Mouse (Mus musculus): ENCODE results near the gene Cpa4. TPM values are rescaled to one million over a fixed set of nuclear protein-coding genes. Genes with fewer than 3 reads are reported as not detected.

Cpa4 gene
- total RNA-seq, 2 experiments from 2014 or later: not detected

DNA sequence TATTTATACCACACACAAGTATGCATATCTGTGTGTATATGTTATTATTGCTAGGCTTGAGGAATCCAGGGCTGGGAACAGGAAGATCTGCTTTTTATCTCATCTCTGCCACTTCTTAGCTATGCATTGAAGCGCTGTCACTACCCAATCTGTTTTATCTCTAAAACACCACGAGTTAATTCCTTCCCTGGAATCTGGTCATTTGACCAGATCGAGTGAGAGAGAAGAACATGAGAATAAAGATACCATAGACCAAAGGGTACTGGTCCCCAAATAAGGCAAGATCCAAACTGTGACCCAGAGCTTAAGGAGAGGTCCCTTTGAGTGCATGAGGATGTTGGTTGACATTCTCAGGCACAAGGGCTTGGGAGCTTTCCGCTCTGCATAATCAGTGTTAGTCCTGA is 53.8 kb downstream of the Cpa4 start:
- DNase-seq (ENCODE audit: low spot score in 2 of 2): no peak

DNA sequence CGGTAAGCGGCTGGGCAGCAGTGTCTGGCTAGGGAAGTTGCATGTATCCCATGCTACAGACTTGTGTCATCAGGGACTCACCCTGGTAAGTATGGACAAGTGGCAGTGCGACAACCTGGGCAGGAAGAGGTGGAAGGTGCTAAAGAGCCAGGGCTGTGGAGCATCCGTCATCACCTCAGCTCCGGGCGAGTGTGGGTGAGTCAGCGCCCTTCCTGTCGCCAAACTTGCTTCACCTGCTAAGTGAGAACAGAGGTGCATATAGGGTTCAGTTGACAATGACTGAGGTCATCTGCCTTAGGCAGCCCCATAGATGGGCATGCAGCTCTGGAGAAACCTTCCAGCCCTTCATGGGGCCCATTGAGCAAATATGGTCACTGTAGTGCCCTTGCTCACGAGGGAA is 56.6 kb downstream of the Cpa4 start:
- DNase-seq (ENCODE audit: low spot score in 2 of 2): no peak

DNA sequence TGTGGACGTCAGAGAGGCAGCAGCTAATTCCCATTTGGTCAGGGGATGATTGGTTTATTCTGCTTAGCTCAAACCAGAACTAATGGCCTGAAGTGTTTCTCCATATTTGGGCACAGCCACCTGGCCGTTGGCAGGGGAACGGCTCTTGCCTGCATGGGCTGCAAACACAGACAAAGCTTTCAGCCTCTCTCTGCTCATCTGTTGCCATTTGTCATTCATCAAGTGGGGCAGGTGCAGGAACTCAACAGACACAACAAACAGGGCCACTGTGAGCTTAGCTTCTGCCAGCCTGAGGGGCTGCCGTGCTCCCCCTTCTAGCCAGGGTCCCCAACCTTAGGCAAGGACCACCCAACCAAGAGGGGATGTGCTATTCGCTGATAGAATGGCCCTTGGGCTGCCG is 60.0 kb downstream of the Cpa4 start:
- DNase-seq (ENCODE audit: low spot score in 2 of 2): peak; percentile 50 to 67

DNA sequence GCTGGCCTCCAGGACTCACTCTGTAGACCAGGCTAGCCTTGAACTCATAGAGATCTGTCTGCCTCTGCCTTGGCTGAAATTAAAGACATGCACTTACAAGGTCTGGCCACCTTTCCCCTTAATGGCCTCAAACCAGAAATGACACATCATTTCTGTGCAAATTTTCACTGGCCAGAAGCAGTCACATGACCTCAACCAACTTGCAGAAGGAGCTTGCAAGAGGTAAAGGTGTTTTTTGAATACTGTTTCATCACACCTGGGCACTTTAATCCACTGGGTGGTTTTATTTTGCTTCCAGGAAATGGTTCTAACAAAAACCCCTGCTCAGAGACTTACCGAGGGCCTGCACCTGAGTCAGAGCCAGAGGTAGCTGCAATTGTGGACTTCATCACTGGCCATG is 61.8 kb downstream of the Cpa4 start:
- DNase-seq (ENCODE audit: low spot score in 2 of 2): no peak

- no peak for DNase-seq (ENCODE audit: low spot score in 2 of 2)
These were observed 67.2 kb downstream of the Cpa4 start for GRCm38 (mm10) chr6:30635361-30635862.

GRCm38 (mm10) chr6:30636186-30636842 is 68.1 kb downstream of the Cpa4 start:
- no peak for DNase-seq (ENCODE audit: low spot score in 2 of 2)

GRCm38 (mm10) chr6:30638674-30639268 is 70.6 kb downstream of the Cpa4 start, which contains the start of gene Cpa1:
Gene Cpa1 (plus strand): TSS chr6:30639218.
- DNase-seq (ENCODE audit: low spot score in 2 of 2): no peak

Other genes starting within 250 kb of the Cpa4 start
- 10 to 100 TPM; 26.5 to 27.6 TPM for gene Zc3hc1, start 177.3 kb upstream of the Cpa4 start, total RNA-seq (2021)
- gene Klhdc10, start 166.5 kb upstream of the Cpa4 start, total RNA-seq (2021): 100 to 1,000 TPM; 140 to 141 TPM
- 10 to 100 TPM; 17.3 to 18.0 TPM for gene Tmem209, start 58.6 kb upstream of the Cpa4 start, total RNA-seq (2021)
- gene Ssmem1, start 58.5 kb upstream of the Cpa4 start, total RNA-seq (2021): under 1 TPM; 0.81 TPM
- 1 to 10 TPM; 1.2 to 2.0 TPM for gene Cpa2, start 26.8 kb upstream of the Cpa4 start, total RNA-seq (2021)
- not detected for gene Cpa5, start 42.6 kb downstream of the Cpa4 start, total RNA-seq (2021)
- not detected for gene Cpa1, start 70.8 kb downstream of the Cpa4 start, total RNA-seq (2021)
- 1 to 10 TPM; 4.9 to 6.7 TPM for gene Cep41, start 125.4 kb downstream of the Cpa4 start, total RNA-seq (2021)
- 10 to 100 TPM; 72.8 to 77.3 TPM for gene Mest, start 155.2 kb downstream of the Cpa4 start, total RNA-seq (2021)

Data from layer of hippocampus, postnatal 14 days (tissue).